Mouse (Mus musculus): Measurements from ENCODE around the gene Fam19a4. TPM values are rescaled to one million over a fixed set of nuclear protein-coding genes. Genes with fewer than 3 reads are reported as not detected.

Gene Fam19a4
- not detected for polyA plus RNA-seq (2015; fragmentation: Illumina TruSeq; extraction: RNeasy Lipid Tissue Mini Kit (QIAGEN cat#74804); ENCODE audit: insufficient read depth, low read depth, low replicate concordance)

GRCm38 (mm10) chr6:97060074-97060681 lies at the start of gene Fam19a4:
Fam19a4 (minus strand) TSS chr6:97060413.

Other genes with a start within 250 kb of the Fam19a4 start
- gene Eogt, start 88.8 kb upstream of the Fam19a4 start, polyA plus RNA-seq (2015; fragmentation: Illumina TruSeq; extraction: RNeasy Lipid Tissue Mini Kit (QIAGEN cat#74804); ENCODE audit: insufficient read depth, low read depth, low replicate concordance) = 10.0 TPM
- 4.6 TPM for gene Tmf1, start 118.7 kb upstream of the Fam19a4 start, polyA plus RNA-seq (2015; fragmentation: Illumina TruSeq; extraction: RNeasy Lipid Tissue Mini Kit (QIAGEN cat#74804); ENCODE audit: insufficient read depth, low read depth, low replicate concordance)
- gene Uba3, start 145.2 kb upstream of the Fam19a4 start, polyA plus RNA-seq (2015; fragmentation: Illumina TruSeq; extraction: RNeasy Lipid Tissue Mini Kit (QIAGEN cat#74804); ENCODE audit: insufficient read depth, low read depth, low replicate concordance) = 9.0 TPM
- 23.4 TPM for gene Arl6ip5, start 150.3 kb upstream of the Fam19a4 start, polyA plus RNA-seq (2015; fragmentation: Illumina TruSeq; extraction: RNeasy Lipid Tissue Mini Kit (QIAGEN cat#74804); ENCODE audit: insufficient read depth, low read depth, low replicate concordance)
- not detected for gene Lmod3, start 192.3 kb upstream of the Fam19a4 start, polyA plus RNA-seq (2015; fragmentation: Illumina TruSeq; extraction: RNeasy Lipid Tissue Mini Kit (QIAGEN cat#74804); ENCODE audit: insufficient read depth, low read depth, low replicate concordance)